In genomic region chr14:73369634-73370033, GRCm38 (mm10) we compare ENCODE assay signal across 22 mouse cellular contexts. TPM values are rescaled to one million over a fixed set of nuclear protein-coding genes. Genes with fewer than 3 reads are reported as not detected.
A peak's percentile ranks its signal among the peaks of the same experiment; 100 is the strongest.
DNase-seq lines count a peak whose midpoint lies in the region; ATAC-seq and TF ChIP-seq lines count a peak whose summit lies in the region.
"Had no signal": no experiment of that assay in that cellular context is flagged by ENCODE, and none has a peak within 500 bp of the region (broad histone marks: within the 10 kb centered on the region; RNA-seq: fewer than 3 reads in every experiment).

No protein-coding gene starts in this region.

- no peak for TF ChIP-seq POLR2A in kidney, adult 2 months (IDR thresholded peaks at IDR 0.05; ENCODE audit: low read depth, low read length)

- H3K9me3 ChIP-seq in embryonic facial prominence, embryonic 13.5 days: no peaks in the 10 kb centered on the region
- no peaks in the 10 kb centered on the region for H3K9me3 ChIP-seq in embryonic facial prominence, embryonic 10.5 days
- no peaks in the 10 kb centered on the region for H3K9me3 ChIP-seq in embryonic facial prominence, embryonic 14.5 days (ENCODE audit: control insufficient read depth, low read length)
- H3K9me3 ChIP-seq: heart, embryonic 15.5 days; hindbrain, embryonic 10.5 days; liver, embryonic 13.5 days had no signal

- peak overlapping the region; percentile 72; the same call in 1 of the 2 replicates for H3K27ac ChIP-seq in embryonic facial prominence, embryonic 13.5 days
- H3K27ac ChIP-seq in embryonic facial prominence, embryonic 10.5 days (replicated peaks): no peak overlapping the region
- H3K27ac ChIP-seq in kidney, adult 2 months (ENCODE audit: insufficient read depth, low read depth, low read length): peak overlapping the region; percentile 17; the same call in 1 of the 2 replicates
- no peak overlapping the region for H3K27ac ChIP-seq in embryonic facial prominence, embryonic 14.5 days (replicated peaks; ENCODE audit: low read depth, low read length)
- H3K27ac ChIP-seq: hindbrain, embryonic 10.5 days; liver, embryonic 13.5 days had no signal

- TF ChIP-seq CTCF in kidney, adult 2 months (conservative IDR thresholded peaks at IDR 0.05; ENCODE audit: insufficient read depth, insufficient read length, low read depth, low read length): no peak

- DNase-seq in embryonic facial prominence, embryonic 10.5 days (ENCODE audit: low spot score): no peak
- no peak for DNase-seq in kidney, adult 2 months
- no peak for DNase-seq in kidney, postnatal 14 days
- peak; percentile 51 for DNase-seq in embryonic facial prominence, embryonic 14.5 days (ENCODE audit: low spot score)
- peak; percentile 62 for DNase-seq in skeletal muscle tissue, adult 2 months (ENCODE audit: low read depth, low spot score)
- DNase-seq in retina, embryonic 14.5 days (ENCODE audit: low spot score): no peak
- DNase-seq in left cerebral cortex, postnatal 10 days (ENCODE audit: extremely low spot score in 1 of 2, low spot score in 2 of 2): no peak
- DNase-seq: adrenal gland, postnatal 14 days; cerebellum, adult 2 months; cerebellum, postnatal 25 days; gastrocnemius, postnatal 25 days; kidney, adult 18-20 months; kidney, postnatal 36 days; layer of hippocampus, adult 9-11 months; liver, embryonic 13.5 days; lung, adult 2 months; lung, postnatal 14 days had no signal

- peaks cover 29% of the 10 kb centered on the region for H3K4me1 ChIP-seq in embryonic facial prominence, embryonic 13.5 days
- peaks cover 15% of the 10 kb centered on the region for H3K4me1 ChIP-seq in embryonic facial prominence, embryonic 10.5 days
- peaks cover 32% of the 10 kb centered on the region for H3K4me1 ChIP-seq in kidney, adult 2 months (ENCODE audit: control insufficient read depth, insufficient read depth, low read length)
- H3K4me1 ChIP-seq in embryonic facial prominence, embryonic 14.5 days (ENCODE audit: control insufficient read depth, insufficient read depth, low read length): no peaks in the 10 kb centered on the region
- H3K4me1 ChIP-seq: hindbrain, embryonic 10.5 days had no signal

- H3K9ac ChIP-seq in embryonic facial prominence, embryonic 13.5 days: no peak overlapping the region
- H3K9ac ChIP-seq in embryonic facial prominence, embryonic 14.5 days (ENCODE audit: low read depth, low read length): no peak overlapping the region
- H3K9ac ChIP-seq: heart, embryonic 15.5 days; liver, embryonic 13.5 days had no signal

- no peaks in the 10 kb centered on the region for H3K27me3 ChIP-seq in embryonic facial prominence, embryonic 13.5 days
- H3K27me3 ChIP-seq in embryonic facial prominence, embryonic 10.5 days (replicated peaks; ENCODE audit: low read depth, poor library complexity, severe bottlenecking): no peaks in the 10 kb centered on the region
- H3K27me3 ChIP-seq in kidney, adult 2 months (replicated peaks; ENCODE audit: control insufficient read depth, insufficient read depth, low read length): no peaks in the 10 kb centered on the region
- no peaks in the 10 kb centered on the region for H3K27me3 ChIP-seq in embryonic facial prominence, embryonic 14.5 days (replicated peaks; ENCODE audit: control insufficient read depth, insufficient read depth, low read length)
- H3K27me3 ChIP-seq: heart, embryonic 15.5 days; liver, embryonic 13.5 days had no signal

- no peak overlapping the region for H3K4me3 ChIP-seq in embryonic facial prominence, embryonic 13.5 days
- no peak overlapping the region for H3K4me3 ChIP-seq in embryonic facial prominence, embryonic 10.5 days
- no peak overlapping the region for H3K4me3 ChIP-seq in kidney, adult 2 months (ENCODE audit: insufficient read depth, low read depth, low read length)
- no peak overlapping the region for H3K4me3 ChIP-seq in embryonic facial prominence, embryonic 14.5 days (ENCODE audit: low read depth, low read length)
- H3K4me3 ChIP-seq: heart, embryonic 15.5 days; hindbrain, embryonic 10.5 days; liver, embryonic 13.5 days had no signal

- H3K36me3 ChIP-seq in embryonic facial prominence, embryonic 13.5 days: peaks cover 53% of the 10 kb centered on the region
- H3K36me3 ChIP-seq in embryonic facial prominence, embryonic 10.5 days (replicated peaks): peaks cover 58% of the 10 kb centered on the region
- H3K36me3 ChIP-seq in kidney, adult 2 months (ENCODE audit: control insufficient read depth, insufficient read depth, low read length): peaks cover 14% of the 10 kb centered on the region
- peaks cover 62% of the 10 kb centered on the region for H3K36me3 ChIP-seq in embryonic facial prominence, embryonic 14.5 days (ENCODE audit: control insufficient read depth, insufficient read depth, low read length)

- H3K4me2 ChIP-seq in embryonic facial prominence, embryonic 13.5 days: no peak overlapping the region
- no peak overlapping the region for H3K4me2 ChIP-seq in embryonic facial prominence, embryonic 14.5 days (ENCODE audit: low read depth, low read length)
- H3K4me2 ChIP-seq: heart, embryonic 15.5 days; midbrain, embryonic 11.5 days had no signal

- 83% methylated on average over 4 of the region's 4 CpGs for WGBS in embryonic facial prominence, embryonic 13.5 days
- WGBS in embryonic facial prominence, embryonic 10.5 days: 91% methylated on average over 4 of the region's 4 CpGs
- WGBS in kidney, adult 2 months: 45% methylated on average over 4 of the region's 4 CpGs
- WGBS in embryonic facial prominence, embryonic 14.5 days: 74% methylated on average over 4 of the region's 4 CpGs

- intact Hi-C loops in left cerebral cortex, postnatal 10 days (cut with DNase I): no loop called here

- no peak for ATAC-seq in embryonic facial prominence, embryonic 13.5 days (ENCODE audit: insufficient number of reproducible peaks, insufficient read depth, low FRiP score, low TSS enrichment, low read depth)
- ATAC-seq in embryonic facial prominence, embryonic 14.5 days (ENCODE audit: low read depth): peak; percentile 56; the same call in 1 of the 2 replicates
- ATAC-seq: forebrain, embryonic 16.5 days had no signal

RNA-seq across cellular contexts. Expression of gene Itm2b, which starts 15.5 kb away (rescaled TPM):
- polyA plus RNA-seq in embryonic facial prominence, embryonic 13.5 days (2015; fragmentation: Nextera tagmentation; extraction: Ambion mirVana): 659 and 793 TPM in 2 replicates
- 197 and 226 TPM in 2 replicates for polyA plus RNA-seq in embryonic facial prominence, embryonic 10.5 days (2016; fragmentation: Nextera tagmentation; extraction: Ambion mirVana)
- 2,034 and 2,219 TPM in 2 replicates for polyA plus RNA-seq in kidney, adult 2 months (2012; rRNA removed)
- polyA plus RNA-seq in embryonic facial prominence, embryonic 14.5 days (2014; fragmentation: Nextera tagmentation; extraction: Ambion mirVana): 936 and 968 TPM in 2 replicates
- 100 to 1,000 TPM; 537 to 566 TPM for total RNA-seq in left cerebral cortex, postnatal 10 days (2021)

RNA-seq across cellular contexts. Expression of gene Rb1, which starts 44.0 kb away (rescaled TPM):
- polyA plus RNA-seq in embryonic facial prominence, embryonic 13.5 days (2015; fragmentation: Nextera tagmentation; extraction: Ambion mirVana): 19.1 and 27.9 TPM in 2 replicates
- polyA plus RNA-seq in embryonic facial prominence, embryonic 10.5 days (2016; fragmentation: Nextera tagmentation; extraction: Ambion mirVana): 24.4 and 29.3 TPM in 2 replicates
- polyA plus RNA-seq in kidney, adult 2 months (2012; rRNA removed): 6.8 and 8.3 TPM in 2 replicates
- polyA plus RNA-seq in embryonic facial prominence, embryonic 14.5 days (2014; fragmentation: Nextera tagmentation; extraction: Ambion mirVana): 30.1 and 30.4 TPM in 2 replicates
- total RNA-seq in left cerebral cortex, postnatal 10 days (2021): 10 to 100 TPM; 35.9 to 37.9 TPM

Comparison
In these comparisons a context has a peak if more than half of its experiments do, and no peak if none do; other contexts are left out.
1. H3K27ac ChIP-seq: peak in embryonic facial prominence, embryonic 13.5 days (single experiment) and kidney, adult 2 months (single experiment); none in embryonic facial prominence, embryonic 10.5 days (single experiment) and embryonic facial prominence, embryonic 14.5 days (single experiment).
2. DNase-seq: peak in embryonic facial prominence, embryonic 14.5 days (single experiment) and skeletal muscle tissue, adult 2 months (single experiment); none in embryonic facial prominence, embryonic 10.5 days (single experiment), kidney, adult 2 months (single experiment), kidney, postnatal 14 days (single experiment), retina, embryonic 14.5 days (single experiment) and left cerebral cortex, postnatal 10 days (0 of 2).